Mouse (Mus musculus) layer of hippocampus, adult 8-10 months (tissue): Measurements from ENCODE around the gene Prss38. TPM values are rescaled to one million over a fixed set of nuclear protein-coding genes. Genes with fewer than 3 reads are reported as not detected.

Source experiments
- DNase-seq, 2 experiments: peaks; one replicate each; pipeline ENCODE4 v3.0.0; 2022; ENCODE audit warnings: low spot score in 2 of 2
- microRNA-seq, 2 experiments: library from miRNA; unstranded; fragments of <30 nt; microRNA quantifications; one replicate each; pipeline ENCODE4 v1.2.0; 2022
- total RNA-seq, 4 experiments: library from RNA; stranded (reverse); gene quantifications; 2 replicates each; pipeline ENCODE4 v1.2.4; 2022

Gene Prss38
- total RNA-seq, 4 experiments from 2014 or later, result not detected

GRCm38 (mm10) chr11:59327625-59328024 lies 47.8 kb downstream of the Prss38 start:
- no peak for DNase-seq

GRCm38 (mm10) chr11:59324777-59325176 lies 50.7 kb downstream of the Prss38 start:
- no peak for DNase-seq

- no peak for DNase-seq
Measured at GRCm38 (mm10) chr11:59322988-59323387, 52.5 kb downstream of the Prss38 start.

Small RNA genes within 50 kb of the gene (microRNA-seq; reads per million reads assigned to microRNA genes)
- 0 reads per million in 2 experiments for gene Gm24756

Other genes with a start within 250 kb of the Prss38 start
- 1 to 10 TPM; 1.2 to 1.9 (median 1.5) TPM for gene Obscn, start 239.3 kb downstream of the Prss38 start, total RNA-seq
- 10 to 100 TPM in 1 of 4 experiments, 1 to 10 TPM in 3; 5.9 to 10.2 (median 7.3) TPM for gene Iba57, start 211.9 kb downstream of the Prss38 start, total RNA-seq
- gene Gjc2, start 192.4 kb downstream of the Prss38 start, total RNA-seq, result 10 to 100 TPM; 11.8 to 15.9 (median 12.5) TPM
- 100 to 1,000 TPM; 135 to 149 (median 141) TPM for gene Guk1, start 183.4 kb downstream of the Prss38 start, total RNA-seq
- 10 to 100 TPM; 31.2 to 40.8 (median 36.1) TPM for gene Mrpl55, start 173.2 kb downstream of the Prss38 start, total RNA-seq
- gene 2310033P09Rik, start 167.3 kb downstream of the Prss38 start, total RNA-seq, result 10 to 100 TPM; 18.9 to 24.8 (median 22.0) TPM
- 100 to 1,000 TPM; 479 to 502 (median 488) TPM for gene Arf1, start 147.4 kb downstream of the Prss38 start, total RNA-seq
- gene Wnt3a, start 84.9 kb downstream of the Prss38 start, total RNA-seq, result under 1 TPM in 3 of 4 experiments, not detected in 1; 0.10 to 0.22 (median 0.16) TPM
- gene Wnt9a, start 68.7 kb downstream of the Prss38 start, total RNA-seq, result 1 to 10 TPM; 2.9 to 7.3 (median 4.5) TPM
- gene Jmjd4, start 74.4 kb upstream of the Prss38 start, total RNA-seq, result 10 to 100 TPM; 24.0 to 27.8 (median 26.7) TPM
- 100 to 1,000 TPM; 337 to 371 (median 354) TPM for gene Snap47, start 75.5 kb upstream of the Prss38 start, total RNA-seq
- gene Zfp867, start 96.8 kb upstream of the Prss38 start, total RNA-seq, result 1 to 10 TPM; 3.6 to 4.0 (median 3.7) TPM
- 1 to 10 TPM; 6.4 to 10.0 (median 8.3) TPM for gene Zkscan17, start 151.1 kb upstream of the Prss38 start, total RNA-seq
- 1 to 10 TPM in 3 of 4 experiments, under 1 TPM in 1; 0.98 to 5.6 (median 2.3) TPM for gene Nlrp3, start 165.9 kb upstream of the Prss38 start, total RNA-seq
- gene Olfr222, start 200.6 kb upstream of the Prss38 start, total RNA-seq, result not detected
- gene Olfr223, start 217.6 kb upstream of the Prss38 start, total RNA-seq, result not detected